Mouse (Mus musculus): ENCODE measurements at regions not wholly inside any gene's neighbourhood (a gene's known extent, or its start where the extent isn't known, plus 50 kb on each side); places are given as distances from the start of the nearest gene placed in this dataset.

- TF ChIP-seq CTCF (IDR thresholded peaks at IDR 0.05; ENCODE audit: extremely low read depth, insufficient read length, insufficient replicate concordance, low read depth, low read length) (no peak), POLR2A (IDR thresholded peaks at IDR 0.05; ENCODE audit: low read depth, low read length) (no peak)
Observed at GRCm38 (mm10) chr9:67147656-67148055, 98.5 kb upstream of the Tpm1 start.

Measured in small intestine, adult 2 months (tissue).